Mouse (Mus musculus) right cerebral cortex, postnatal 25 days (tissue): ENCODE data around the gene Hist3h2a.

Experiments
- DNase-seq: peaks from one replicate; pipeline ENCODE4 v3.0.0; 2022

The Hist3h2a gene

DNA sequence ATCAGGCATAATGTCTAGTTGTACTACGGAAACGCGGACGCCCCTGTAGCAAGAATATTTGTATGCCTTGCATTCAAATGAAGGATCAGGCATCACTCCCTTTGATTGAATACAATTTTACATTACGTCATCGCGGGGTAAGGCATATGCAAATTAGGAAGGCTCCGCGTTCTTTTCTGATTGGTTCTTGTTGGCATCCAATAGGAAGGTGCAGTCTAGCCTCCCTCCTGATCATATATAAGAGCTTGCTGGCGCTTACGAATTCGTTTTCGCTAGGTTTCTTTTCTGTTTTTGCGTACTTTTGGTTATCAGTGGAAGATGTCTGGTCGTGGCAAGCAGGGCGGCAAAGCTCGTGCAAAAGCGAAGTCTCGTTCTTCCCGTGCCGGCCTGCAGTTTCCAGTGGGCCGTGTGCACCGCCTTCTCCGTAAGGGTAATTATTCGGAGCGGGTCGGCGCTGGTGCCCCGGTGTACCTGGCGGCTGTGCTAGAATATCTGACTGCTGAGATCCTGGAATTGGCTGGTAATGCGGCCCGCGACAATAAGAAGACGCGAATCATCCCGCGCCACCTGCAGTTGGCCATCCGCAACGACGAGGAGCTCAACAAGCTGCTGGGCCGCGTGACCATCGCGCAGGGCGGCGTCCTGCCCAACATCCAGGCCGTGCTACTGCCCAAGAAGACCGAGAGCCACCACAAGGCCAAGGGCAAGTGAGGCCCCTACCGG, at the start of gene Hist3h2a, which contains the start of gene Trim17:
Gene Hist3h2a, plus strand, starts transcription at position 266 of the 723 bp plus-strand sequence.
Gene Trim17, plus strand, starts transcription at position 266 of the 723 bp plus-strand sequence.
- DNase-seq: peak; percentile 86

DNA sequence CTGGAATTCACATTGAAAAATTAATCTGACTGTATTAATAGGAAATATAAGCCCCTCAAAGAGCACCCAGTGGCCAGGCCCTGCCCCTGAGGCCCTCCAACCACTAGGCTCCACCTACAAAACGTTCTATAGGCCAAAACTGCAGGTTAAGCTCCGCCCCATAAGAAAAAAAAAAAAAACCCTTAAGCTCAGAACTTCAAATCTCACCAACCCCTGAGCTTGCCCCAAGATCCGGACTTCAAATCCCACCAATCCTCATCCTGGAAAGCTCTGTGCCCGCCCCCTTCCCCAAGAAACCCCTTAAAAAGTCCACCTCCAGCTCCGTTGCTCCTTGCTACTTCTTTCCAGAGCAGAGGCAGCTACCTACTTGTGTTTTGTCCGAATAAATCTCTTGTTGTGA, 49.6 kb upstream of the Hist3h2a start:
- DNase-seq: no peak

DNA sequence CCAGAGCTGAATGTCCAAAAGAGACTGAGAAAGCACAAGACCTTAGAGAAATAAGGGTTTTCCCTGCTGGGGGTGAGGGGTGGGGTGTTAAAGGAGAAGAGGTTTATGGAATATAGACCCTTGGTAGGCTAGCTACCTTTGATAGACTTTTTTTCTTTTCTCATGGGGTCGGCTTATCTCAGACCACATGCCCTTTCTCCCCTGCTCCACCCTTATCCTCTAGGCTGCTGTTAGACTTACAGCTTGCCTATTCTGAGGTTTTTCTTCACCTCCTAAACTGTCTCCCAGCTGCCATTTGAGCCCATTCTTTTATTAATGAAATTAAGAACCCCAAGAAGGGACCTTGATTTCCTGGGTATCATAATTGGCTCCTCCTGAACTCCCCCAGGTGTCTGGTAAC, 40.7 kb upstream of the Hist3h2a start:
- no peak for DNase-seq

DNA sequence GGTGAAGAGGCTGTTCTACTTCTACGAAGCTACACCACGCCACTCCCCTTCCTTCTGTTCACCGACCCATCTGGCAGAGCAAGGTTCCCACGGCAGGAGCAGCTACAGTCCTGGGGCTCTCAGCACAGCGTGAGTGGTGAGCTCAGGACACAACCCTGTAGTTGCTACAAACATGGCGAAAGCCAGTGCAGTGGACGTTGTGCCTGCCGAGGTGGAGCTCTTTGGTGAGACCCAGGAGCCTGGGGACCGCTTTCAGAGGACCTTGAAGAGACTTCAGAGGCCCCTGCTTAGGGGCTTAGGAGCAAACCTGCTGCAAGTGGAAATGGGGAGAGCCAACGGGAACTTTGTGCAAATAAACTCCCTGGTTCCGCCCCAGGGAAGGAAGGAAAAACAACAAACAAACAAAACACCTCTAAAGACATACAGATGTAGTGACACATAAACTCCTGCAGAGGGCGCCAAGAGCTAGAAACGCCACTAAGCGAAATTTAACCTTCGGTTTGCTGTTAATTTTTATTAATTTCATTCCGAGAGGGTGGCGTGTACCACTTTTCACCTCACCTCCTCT, 39.9 kb upstream of the Hist3h2a start:
- no peak for DNase-seq

DNA sequence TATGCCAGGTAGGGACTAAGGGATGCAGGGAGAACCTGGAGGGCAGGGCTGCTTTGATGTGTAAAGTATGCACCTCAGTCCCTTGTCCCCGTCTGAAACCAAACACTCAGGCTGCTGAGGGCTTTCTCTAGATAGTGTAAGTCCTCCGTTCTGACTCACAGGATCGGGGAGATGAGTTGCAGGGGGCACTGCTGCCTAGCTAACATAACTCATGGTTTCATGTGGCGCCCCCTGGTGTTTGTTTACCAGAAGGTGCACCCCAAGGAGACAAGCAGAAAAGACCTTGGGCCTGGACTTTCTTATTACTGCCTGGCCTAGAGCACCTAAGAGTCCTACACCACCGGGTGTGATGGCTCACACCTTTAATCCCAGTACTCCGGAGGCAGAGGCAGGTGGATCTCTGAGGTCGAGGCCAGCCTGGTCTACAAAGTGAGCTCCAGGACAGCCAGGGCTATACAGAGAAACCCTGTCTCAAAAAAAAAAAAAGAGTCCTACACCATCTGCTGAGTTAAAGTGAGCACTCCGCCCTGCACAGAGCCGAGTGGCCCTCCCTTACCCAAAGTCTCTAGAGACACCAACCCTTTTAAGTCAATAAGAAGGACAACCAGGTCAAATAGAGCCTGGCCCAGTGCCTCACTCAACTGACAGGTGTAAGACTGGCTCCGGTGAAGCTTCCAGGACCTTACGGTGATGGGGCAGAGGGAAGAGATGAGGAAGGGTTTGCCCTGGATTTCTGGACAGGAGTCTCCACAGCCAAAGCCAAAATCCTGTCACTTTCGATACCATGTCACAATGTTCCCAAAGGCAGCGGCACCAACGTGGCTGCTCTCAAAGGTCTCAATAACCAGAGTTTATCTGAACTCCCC, 37.4 kb upstream of the Hist3h2a start:
- no peak for DNase-seq

DNA sequence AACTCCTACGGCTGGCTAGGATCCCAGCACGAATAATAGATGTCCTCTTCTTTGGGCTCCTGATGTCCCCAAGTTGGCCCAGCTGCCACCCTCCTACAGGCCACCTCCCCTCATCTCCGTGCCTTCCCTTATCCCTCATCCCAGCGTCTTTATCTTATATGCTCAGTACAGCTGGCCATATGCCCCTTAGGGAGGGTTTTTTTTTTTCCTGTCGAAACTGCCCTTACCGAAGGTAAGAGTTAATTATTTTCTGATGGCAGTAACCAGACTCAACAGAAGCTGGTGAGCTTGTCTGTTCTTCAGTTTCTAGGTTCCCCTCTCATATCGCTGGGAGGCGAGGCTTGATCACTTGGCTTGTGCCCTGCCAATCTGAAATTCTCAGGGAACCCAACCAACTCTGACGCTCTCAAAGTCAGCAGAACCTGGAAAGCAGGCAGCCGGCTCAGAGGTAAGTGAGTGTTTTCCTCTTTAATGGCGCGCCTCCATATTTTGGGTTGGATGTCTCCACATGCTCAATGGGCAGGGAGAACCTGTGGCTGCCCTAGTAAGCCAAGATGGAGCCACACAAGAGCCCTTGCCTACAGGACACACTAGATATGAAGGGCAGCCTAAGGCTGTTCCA, 36.6 kb upstream of the Hist3h2a start, which contains the start of gene Btnl10:
Gene Btnl10, plus strand, starts transcription at position 164 of the 622 bp plus-strand sequence.
- no peak for DNase-seq

DNA sequence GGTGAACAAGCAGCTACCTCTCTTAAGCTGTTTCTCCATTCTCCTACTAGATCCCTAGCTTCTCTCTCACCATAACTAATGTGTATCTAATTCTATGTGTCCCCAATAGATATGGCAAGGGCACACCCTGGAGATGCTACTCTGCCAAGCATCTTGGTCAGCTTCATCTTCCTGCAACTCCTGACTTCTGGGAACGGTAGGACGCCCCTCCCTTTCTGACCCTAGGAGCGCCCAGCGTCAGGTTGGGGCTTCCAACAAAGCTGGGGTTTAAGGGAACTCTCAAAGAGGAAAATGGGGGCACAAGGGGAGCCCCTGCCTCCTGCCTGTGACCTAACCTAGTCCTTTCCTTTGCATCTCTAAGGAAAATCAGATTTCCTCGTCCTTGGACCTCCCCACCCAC, 35.7 kb upstream of the Hist3h2a start:
- DNase-seq: no peak

DNA sequence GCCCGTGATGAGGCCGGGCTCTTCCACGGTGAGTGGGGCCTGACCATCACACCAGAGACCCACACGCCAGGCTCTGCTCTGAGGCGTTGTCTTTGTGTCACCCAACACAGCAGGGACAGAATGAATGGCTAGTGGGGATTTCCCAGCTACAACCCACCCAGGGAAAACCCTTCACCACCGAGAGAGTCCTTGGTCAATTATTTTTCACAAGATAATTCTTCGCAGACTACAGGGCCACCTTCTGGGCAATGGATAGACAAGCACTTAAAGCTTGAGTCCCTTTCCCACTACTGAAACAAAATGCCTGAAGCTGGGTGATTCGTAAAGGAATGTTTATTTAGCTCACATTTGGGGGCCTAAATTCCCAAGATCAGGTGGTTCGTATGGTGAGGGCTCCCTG, 32.1 kb upstream of the Hist3h2a start:
- DNase-seq: no peak

DNA sequence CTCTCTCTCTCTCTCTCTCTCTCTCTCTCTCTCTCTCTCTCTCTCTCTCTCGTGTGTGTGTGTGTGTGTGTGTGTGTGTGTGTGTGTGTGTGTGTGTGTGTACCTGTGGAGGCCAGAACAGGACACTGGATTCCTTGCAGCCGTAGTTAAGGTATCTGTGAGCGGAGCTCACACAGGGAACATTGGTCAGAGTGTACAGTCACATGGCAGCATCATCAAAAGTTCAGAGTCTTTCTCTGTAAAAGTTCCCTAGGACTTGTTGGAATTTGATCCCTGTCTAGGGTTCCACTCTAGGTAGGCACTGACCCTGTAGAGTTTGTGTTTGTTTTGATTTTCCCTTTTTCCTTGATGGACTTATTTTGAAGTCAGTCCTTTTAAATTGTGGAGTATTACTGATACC, 27.8 kb upstream of the Hist3h2a start:
- no peak for DNase-seq

DNA sequence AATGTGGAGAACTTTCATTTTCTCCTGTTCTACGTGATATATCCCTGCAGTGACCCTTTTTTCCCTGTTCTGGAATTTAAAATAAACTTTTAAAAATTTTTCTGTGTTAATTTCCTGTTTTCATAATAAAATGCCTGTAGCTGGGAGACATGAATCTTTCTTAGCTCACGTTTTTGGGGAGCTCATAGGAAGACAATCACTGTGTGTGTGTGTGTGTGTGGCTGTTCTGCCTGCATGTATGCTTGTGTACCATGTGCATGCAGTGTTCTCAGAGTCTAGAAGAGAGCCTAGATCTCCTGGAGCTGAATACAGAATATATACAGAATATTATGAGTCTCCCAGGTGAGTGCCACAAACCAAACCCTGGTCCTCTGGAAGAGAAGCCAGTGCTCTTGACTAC, 27.4 kb upstream of the Hist3h2a start:
- no peak for DNase-seq

DNA sequence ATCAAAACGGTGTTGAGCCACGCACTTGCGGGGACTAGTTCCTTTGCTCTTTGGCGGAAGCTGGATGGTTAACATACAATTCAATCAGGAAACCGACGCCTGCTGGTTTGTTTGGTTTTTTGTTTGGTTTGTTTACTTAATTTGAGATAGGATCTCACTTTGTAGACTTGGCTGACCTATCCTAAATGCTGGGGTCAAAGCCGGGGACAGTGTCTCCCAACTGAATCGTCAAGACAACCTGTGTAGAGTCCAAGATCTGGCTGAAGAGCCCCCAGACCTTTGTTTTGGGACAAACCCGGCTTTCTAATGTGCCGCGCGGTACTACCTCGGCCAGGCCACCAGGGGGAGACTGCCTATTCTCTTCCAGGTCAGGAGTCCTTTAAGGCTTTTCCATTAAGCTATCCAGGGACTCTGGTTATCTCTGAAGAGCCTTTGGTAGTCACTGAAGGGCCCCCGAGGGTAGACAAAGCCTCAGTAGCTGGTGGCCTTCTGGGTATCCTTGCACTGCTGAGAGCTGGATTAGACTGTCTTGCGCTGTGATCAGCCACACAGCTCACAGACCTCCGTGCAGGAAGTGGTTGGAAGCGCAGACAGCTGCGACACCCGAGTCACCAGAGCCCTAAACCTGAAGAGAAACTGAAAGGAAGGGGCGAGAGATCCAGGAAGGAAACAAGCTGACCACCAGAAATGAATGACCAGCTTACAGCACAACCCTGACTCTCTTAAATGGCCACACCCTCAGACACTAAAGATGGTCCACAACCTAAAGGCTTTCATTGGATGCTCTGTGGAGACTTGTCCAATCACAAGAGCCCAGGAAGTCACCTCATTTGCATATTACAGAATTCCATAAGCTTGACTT, 26.5 kb upstream of the Hist3h2a start:
- DNase-seq: no peak

DNA sequence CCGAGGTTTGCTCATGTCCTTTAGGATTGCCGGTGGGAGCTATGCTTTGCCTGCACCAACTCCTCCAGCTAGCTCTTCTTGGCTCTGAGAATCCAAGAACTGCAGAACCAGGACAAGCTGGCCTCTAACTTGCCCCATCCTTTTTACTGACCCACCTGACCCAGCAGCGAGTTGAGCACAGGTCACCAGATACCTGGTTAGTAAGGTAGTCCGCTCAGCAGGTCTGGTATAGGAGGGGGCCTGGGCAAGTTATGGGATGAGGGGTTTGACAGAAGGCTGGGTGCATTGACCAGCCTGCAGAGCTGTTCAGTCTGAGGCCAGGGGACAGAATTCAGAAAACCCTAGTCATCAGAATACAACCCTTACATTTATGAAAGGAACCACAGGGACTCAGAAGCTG, 25.4 kb upstream of the Hist3h2a start:
- DNase-seq: no peak

DNA sequence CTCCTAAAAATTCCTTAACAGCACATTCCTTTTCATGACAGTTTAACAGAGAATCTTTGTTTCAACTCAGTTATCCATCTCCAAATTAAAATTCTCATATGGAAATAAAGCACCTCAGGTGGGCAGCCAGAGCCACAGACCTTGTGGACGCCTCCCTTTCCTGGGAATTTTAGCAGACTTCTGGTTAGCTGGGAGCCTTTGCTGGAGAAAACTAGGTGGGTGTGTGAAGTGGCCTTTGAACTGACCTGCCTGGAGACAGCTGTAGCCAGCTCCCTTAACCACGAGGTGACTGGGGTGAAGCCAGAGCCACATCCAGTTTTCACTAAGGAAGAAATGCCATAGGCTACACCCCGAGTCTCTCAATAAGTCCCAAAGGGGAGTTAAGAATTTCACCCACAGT, 24.8 kb upstream of the Hist3h2a start:
- no peak for DNase-seq

DNA sequence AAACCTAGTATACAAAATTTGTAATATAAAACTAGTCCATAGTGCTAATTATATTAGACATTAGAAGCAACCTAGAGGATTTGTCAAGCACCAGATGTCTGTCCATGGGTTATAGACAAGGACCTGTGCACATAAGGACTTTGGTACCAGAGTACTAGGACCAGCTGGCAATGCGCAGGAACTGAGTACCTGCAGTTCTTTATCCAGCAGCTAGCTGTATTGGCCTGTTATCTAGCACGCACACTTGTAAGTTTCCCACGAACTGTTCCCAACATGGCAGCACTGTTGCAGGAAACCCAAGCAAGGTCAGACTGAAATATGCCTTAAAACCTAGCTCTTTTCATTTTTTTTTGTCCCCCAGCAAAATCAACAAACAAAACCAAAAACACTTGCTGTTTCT, 24.2 kb upstream of the Hist3h2a start:
- DNase-seq: no peak

DNA sequence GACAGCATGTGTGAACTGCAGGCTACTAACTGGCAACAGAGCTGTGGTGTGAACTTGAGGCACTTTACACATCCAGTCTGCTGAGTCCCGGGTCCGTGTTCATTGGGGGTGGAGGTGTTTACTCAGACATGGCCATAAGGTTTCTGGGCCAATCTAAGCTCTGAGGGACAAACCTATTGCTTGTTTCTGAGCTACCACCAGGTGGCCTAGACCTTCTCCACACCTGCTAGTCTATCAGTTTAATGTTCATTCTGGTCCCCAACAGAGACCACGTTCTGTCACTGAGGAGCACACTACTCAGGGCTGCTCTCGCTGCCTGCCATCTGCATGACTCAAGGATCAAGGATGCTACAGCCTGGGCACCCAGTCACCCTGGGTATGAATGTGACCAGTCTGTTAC, 22.9 kb upstream of the Hist3h2a start:
- no peak for DNase-seq

DNA sequence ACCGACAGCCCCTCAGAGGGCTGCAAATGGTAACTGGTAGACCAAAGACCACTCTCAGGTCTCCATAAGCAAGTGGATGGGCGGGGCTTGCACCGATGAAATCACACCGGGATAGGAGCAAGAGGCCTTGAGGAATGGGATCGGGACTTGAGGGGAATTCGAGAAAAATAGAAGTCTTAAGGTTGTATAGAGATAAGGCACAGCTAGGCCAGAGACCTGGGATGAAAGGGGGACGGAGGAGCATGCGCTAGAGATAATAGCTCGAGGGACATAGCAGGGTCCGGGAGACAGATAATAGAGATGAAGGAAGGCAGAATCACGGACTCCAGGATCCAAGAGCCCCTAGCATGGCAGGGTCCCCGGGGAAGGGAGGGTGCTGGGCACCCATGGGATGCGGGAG, 16.6 kb upstream of the Hist3h2a start:
- DNase-seq: no peak

DNA sequence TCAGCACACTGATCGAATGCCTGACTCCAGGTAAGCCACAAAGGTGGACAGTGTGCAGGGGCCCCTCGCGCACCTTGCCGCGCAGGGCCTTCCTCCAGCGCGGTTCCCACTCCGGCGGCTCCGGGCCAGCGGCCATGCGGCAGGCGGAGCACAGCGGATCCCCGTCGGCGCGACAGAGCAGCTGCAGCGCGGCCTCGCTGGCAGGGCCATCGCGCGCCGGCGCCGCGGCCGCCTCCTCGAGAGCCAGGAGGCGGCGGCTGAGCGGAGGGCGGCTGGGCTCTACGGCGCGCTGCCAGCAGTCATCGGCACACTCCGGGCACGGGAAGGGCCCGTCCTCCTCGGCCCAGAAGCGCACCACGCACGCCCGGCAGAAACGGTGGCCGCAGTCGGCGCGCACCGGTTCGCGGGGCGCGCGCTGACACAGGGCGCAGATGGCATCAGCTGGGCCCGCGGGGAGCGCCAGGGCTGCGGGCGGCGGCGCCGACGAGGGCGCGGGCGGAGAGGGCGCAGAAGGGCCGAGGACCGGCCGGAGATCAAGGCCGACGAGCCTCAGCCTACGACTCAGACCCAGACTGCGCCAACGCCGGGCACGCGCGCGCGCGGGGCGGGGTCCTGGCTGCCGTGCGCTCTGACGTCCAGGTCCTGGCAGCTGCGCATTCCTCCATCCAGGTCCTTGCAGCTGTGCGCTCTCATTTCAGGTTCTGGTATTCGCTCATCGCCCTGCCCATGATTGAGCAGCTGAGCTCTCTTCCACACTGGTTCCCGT, 16.0 kb upstream of the Hist3h2a start, which contains the start of gene Rnf187:
Gene Rnf187, minus strand, starts transcription at position 595 of the 766 bp plus-strand sequence.
- peak; percentile 92 for DNase-seq

DNA sequence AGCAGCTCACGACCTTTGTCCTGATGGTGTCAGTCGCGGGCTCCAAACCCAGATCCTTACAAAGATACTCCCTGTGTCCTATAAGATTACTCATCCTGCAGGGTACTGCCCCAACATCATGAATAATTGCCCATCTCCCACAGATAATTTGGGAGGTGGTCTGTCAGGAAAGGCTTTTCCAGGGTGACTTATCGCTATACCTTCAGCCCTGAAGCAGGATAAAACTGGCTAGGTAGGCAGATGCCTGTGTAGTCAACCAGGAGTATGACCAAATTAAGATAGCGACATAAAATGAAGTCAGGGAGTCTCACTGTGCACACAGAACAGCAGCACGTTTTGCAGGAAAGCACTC, 15.4 kb upstream of the Hist3h2a start:
- DNase-seq: no peak

DNA sequence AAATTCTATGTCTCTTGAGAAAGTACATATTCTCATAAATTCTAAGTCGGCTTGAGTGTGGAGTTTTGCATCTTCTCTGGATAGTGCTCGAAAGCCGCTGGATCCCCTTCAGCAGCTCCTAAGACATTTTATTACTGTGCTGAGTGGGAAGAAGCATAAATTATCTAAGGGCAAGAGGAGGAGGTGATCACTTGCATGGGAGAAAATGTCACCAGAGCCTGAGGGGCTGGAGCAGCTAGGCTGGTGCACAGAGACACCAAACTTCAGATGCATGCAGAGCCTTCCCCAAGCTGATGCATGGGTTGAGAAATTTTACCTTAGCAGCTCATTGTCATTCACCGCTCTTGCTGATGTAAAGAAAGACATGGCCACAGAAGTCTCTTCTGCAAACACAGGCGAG, 10.3 kb upstream of the Hist3h2a start:
- no peak for DNase-seq

DNA sequence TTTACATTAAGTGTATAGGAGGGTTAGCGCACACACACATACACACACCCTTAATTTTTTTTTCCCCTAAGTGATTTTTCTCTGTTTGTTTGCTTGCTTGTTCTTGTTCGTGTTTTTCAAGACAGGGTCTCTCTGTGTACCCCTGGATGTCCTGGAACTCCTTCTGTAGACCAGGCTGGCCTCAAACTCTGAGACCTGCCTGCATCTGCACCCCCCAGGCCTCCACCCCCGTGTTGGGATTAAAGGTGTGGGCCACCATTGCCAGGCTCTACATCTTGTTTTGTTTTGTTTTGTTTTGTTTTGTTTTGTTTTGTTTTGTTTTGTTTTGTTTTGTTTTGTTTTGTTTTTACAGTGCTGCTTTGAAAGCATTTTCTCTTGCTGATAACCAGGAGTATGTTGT, 7.2 kb upstream of the Hist3h2a start:
- no peak for DNase-seq

DNA sequence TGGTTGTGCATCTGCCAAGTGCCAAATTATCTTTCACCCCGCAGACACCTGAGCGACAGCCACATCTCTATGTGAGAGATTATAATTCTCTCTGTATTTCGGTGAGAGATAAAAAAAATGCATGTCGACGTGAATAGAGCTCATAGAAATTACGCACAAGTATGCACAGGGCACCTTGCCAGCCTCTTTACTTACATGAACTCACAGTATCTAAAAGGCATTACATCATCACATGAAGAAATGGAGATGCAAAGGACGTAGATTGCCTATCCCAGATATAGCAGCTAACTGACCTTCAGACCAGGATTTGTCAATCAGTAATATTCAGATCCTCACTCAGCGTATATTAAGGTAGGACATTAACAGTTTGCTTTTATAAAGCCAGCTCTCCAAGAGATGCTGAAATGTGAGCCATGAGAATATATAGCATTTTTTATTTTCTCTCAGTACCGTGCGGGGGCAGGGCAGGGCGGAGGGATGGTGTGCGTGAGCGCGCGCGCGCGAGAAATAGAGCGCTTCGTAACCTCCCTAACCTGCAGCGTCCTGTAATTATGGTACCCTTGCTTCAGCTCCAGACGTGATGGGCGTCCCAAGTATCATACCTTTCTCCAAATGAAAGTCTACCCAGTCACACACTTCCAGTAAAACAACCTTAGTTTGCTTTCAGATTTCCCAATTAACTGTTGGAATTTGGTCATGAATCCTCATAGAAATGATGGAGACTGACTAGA, 6.5 kb upstream of the Hist3h2a start:
- peak; percentile 66 for DNase-seq
